Mouse (Mus musculus) myocyte (in vitro differentiated cells): ENCODE data around the gene Arl10. TPM values are rescaled to one million over a fixed set of nuclear protein-coding genes. Genes with fewer than 3 reads are reported as not detected.
A peak's percentile ranks its signal among the peaks of the same experiment; 100 is the strongest.

ENCODE experiments used
- H3K27me3 ChIP-seq: one replicate; pipeline ENCODE4 v1.6.1; 2011; ENCODE audit not compliant: control insufficient read depth, insufficient read depth, insufficient read length
- H3K36me3 ChIP-seq: one replicate; pipeline ENCODE4 v1.6.1; 2011; ENCODE audit not compliant: control insufficient read depth, insufficient read depth
- H3K4me2 ChIP-seq: one replicate; pipeline ENCODE4 v1.6.1; 2011; ENCODE audit warnings: low read depth, control low read depth
- H3K4me3 ChIP-seq: one replicate; pipeline ENCODE4 v1.5.1; 2011; ENCODE audit warnings: mild to moderate bottlenecking, control low read depth, moderate library complexity
- H3K79me2 ChIP-seq: one replicate; pipeline ENCODE4 v1.6.1; 2011; ENCODE audit not compliant: control insufficient read depth, insufficient read depth
- H3ac ChIP-seq: one replicate; pipeline ENCODE4 v1.6.1; 2011; ENCODE audit not compliant: control insufficient read depth, insufficient read length
- CEBPB ChIP-seq: IDR thresholded peaks from 2 replicates; pipeline ENCODE4 v1.6.1; 2011; ENCODE audit warnings: mild to moderate bottlenecking, moderate library complexity; ENCODE audit not compliant: poor library complexity, insufficient read depth, severe bottlenecking
- E2F4 ChIP-seq: IDR thresholded peaks from one replicate; pipeline ENCODE4 v1.6.1; 2011; ENCODE audit warnings: mild to moderate bottlenecking, control low read depth, moderate library complexity; ENCODE audit not compliant: insufficient read depth
- MAX ChIP-seq: IDR thresholded peaks from one replicate; pipeline ENCODE4 v1.6.1; 2011; ENCODE audit warnings: low read depth, mild to moderate bottlenecking, control low read depth
- MYOD1 ChIP-seq, 3 experiments: IDR thresholded peaks; one replicate each; pipeline ENCODE4 v1.6.1; 2011; ENCODE audit warnings: control low read depth in 2 of 3, low read depth in 2 of 3, mild to moderate bottlenecking in 2 of 3, moderate library complexity in 1 of 3; ENCODE audit not compliant: insufficient read length in 2 of 3, control insufficient read depth in 1 of 3
- MYOG ChIP-seq, 3 experiments: IDR thresholded peaks; one replicate each; pipeline ENCODE4 v1.6.1; 2011; ENCODE audit warnings: control low read depth in 2 of 3, low read depth in 2 of 3, mild to moderate bottlenecking in 2 of 3; ENCODE audit not compliant: insufficient read length in 2 of 3, control insufficient read depth in 1 of 3, insufficient read depth in 1 of 3
- POLR2A ChIP-seq: IDR thresholded peaks from one replicate; pipeline ENCODE4 v1.6.1; 2011; ENCODE audit warnings: low read depth, mild to moderate bottlenecking, control low read depth, moderate library complexity; ENCODE audit not compliant: insufficient read length
- POLR2AphosphoS2 ChIP-seq: IDR thresholded peaks from one replicate; pipeline ENCODE4 v1.6.1; 2011; ENCODE audit warnings: low read depth, control low read depth; ENCODE audit not compliant: insufficient read length
- REST ChIP-seq: IDR thresholded peaks from one replicate; pipeline ENCODE4 v1.6.1; 2011; ENCODE audit warnings: mild to moderate bottlenecking, control low read depth, moderate library complexity; ENCODE audit not compliant: insufficient read depth, insufficient read length
- SRF ChIP-seq: IDR thresholded peaks from one replicate; pipeline ENCODE4 v1.6.1; 2011; ENCODE audit warnings: low read depth; ENCODE audit not compliant: control insufficient read depth, insufficient read length
- TCF12 ChIP-seq: IDR thresholded peaks from one replicate; pipeline ENCODE4 v1.6.1; 2011; ENCODE audit warnings: mild to moderate bottlenecking, control low read depth; ENCODE audit not compliant: poor library complexity, insufficient read depth, severe bottlenecking
- TCF3 ChIP-seq: IDR thresholded peaks from one replicate; pipeline ENCODE4 v1.6.1; 2011; ENCODE audit warnings: low read depth, control low read depth; ENCODE audit not compliant: insufficient read length
- USF1 ChIP-seq: IDR thresholded peaks from one replicate; pipeline ENCODE4 v1.6.1; 2011; ENCODE audit warnings: low read depth, mild to moderate bottlenecking, control low read depth, moderate library complexity
- polyA plus RNA-seq: library from polyadenylated mRNA; unstranded; fragments of >200 nt; fragmentation: generic; extraction: Trizol; gene quantifications from one replicate; pipeline ENCODE4 v1.2.1, GENCODE M21; 2012; ENCODE audit warnings: missing spikeins

Arl10 gene
- 15.3 TPM for polyA plus RNA-seq

DNA sequence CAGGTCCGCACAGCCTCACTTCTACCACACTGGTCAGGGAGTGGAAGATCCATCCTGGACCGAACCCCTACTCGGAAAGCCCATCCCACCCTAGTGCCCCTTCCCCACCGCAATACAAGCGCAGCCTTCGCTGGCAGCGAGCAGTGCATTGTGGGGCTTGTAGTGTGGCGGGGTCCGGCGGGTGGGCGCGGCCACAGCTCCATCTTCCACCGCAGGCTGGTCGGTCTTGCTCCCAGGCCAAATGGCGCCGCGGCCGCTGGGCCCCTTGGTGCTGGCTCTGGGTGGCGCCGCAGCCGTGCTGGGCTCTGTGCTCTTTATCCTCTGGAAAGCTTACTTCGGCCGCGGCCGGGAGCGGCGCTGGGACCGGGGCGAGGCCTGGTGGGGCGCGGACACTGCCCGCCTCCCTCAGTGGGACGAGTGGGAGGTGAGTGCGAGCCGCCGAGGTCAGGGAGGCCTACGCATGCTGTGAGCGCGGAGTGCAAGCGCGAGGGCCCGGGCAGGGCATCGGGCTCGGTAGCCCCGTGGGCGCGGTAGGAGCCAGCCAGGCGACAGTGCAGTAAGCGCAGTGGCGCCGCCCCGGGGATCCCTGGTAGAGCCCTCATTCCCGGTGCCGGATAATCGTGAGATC is at the start of gene Arl10:
Arl10 (plus strand) TSS at position 162 of the 628 bp plus-strand sequence.
- Histone ChIP-seq H3K27me3 (no peaks in the 10 kb centered on the region), H3ac (peak within 1 kb of the TSS; percentile 62), H3K79me2 (peaks cover 14% of the 10 kb centered on the region), H3K36me3 (no peaks in the 10 kb centered on the region), H3K4me2 (peak within 1 kb of the TSS; percentile 94), H3K4me3 (peak within 1 kb of the TSS; percentile 51)
- TF ChIP-seq POLR2AphosphoS2 = peak; percentile 44
- TF ChIP-seq POLR2A = peak; percentile 75
- no peak for TF ChIP-seq TCF3
- no peak for TF ChIP-seq MAX

DNA sequence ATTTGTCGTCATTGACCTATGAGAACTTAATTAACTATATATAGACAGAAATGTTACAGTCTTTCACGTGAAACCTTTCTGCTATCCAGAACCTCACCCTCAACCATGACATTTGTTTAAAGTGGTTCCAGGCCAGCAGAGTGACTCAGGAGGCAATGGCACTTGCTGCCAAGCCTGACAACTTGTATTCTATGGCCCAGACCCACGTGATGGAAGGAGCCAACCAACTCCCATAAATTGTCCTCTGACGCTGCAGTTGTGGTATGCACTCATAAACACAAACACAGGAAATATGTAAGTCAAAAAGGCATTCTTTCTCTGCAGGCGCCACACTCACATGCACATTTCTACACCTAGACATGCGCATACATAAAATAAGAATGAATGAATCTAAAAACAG is 47.7 kb upstream of the Arl10 start:
- H3K36me3 ChIP-seq = peaks cover 37% of the 10 kb centered on the region

DNA sequence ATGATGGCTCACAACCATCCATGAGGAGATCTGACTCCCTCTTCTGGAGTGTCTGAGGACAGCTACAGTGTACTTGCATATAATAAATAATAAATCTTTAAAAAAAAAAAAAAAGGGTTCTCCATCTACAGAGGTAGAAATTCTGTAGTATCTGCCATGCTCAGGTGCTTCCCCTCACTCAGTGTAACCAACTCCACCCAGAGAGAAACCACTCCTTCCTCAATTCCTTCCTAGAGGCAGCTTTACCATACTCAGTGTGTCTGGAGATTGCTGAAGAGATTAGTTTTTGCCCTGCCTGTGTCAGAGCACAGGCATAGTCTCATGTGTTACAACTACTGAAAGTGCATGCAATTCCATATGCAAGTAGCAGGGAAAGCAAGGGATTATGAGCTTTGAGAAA is 42.7 kb upstream of the Arl10 start:
- no peak overlapping the region for H3K4me2 ChIP-seq
- no peaks in the 10 kb centered on the region for H3K79me2 ChIP-seq
- H3K27me3 ChIP-seq = no peaks in the 10 kb centered on the region
- H3ac ChIP-seq = no peak overlapping the region
- TF ChIP-seq POLR2A (no peak), TCF12 (no peak), TCF3 (no peak), E2F4 (no peak), USF1 (no peak), MYOG (IDR thresholded peaks at IDR 0.05; ENCODE audit: control insufficient read depth in 1 of 3, insufficient read depth in 1 of 3, insufficient read length in 2 of 3, low read depth in 2 of 3) (no peak)
- H3K4me3 ChIP-seq = no peak overlapping the region
- H3K36me3 ChIP-seq = peaks cover 34% of the 10 kb centered on the region

More for the DNA sequence above, 47.7 kb upstream of the Arl10 start:
- Histone ChIP-seq H3K79me2 (no peaks in the 10 kb centered on the region), H3ac (no peak overlapping the region), H3K4me2 (no peak overlapping the region), H3K27me3 (no peaks in the 10 kb centered on the region), H3K4me3 (no peak overlapping the region)
- TF ChIP-seq REST (no peak), USF1 (peak; percentile 92)

DNA sequence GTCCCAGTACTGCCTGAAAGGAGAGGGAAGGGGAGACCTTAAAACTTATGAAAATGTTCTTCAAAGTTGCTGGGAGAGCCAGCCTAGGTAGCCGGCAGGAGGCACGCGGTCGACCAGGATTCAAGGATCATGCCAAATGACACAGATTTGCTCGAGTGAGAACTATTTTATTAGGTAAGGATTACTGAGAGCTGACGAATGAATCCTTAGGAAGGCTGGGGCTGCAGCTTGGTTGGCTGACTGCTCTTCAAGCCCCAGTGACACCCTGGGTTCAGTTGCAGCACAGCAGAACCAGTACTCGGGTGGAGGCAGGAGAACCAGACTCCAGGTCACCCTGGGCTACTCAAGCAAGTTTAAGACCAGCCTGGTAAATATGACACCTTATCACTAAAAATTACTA is 26.8 kb upstream of the Arl10 start:
- Histone ChIP-seq H3K36me3 (peaks cover 29% of the 10 kb centered on the region), H3ac (no peak overlapping the region), H3K79me2 (no peaks in the 10 kb centered on the region), H3K4me3 (no peak overlapping the region), H3K27me3 (no peaks in the 10 kb centered on the region), H3K4me2 (no peak overlapping the region)
- TF ChIP-seq MYOD1 (IDR thresholded peaks at IDR 0.05; ENCODE audit: control insufficient read depth in 1 of 3, insufficient read length in 2 of 3, low read depth in 2 of 3) (no peak), MYOG (IDR thresholded peaks at IDR 0.05; ENCODE audit: control insufficient read depth in 1 of 3, insufficient read depth in 1 of 3, insufficient read length in 2 of 3, low read depth in 2 of 3) (no peak), TCF12 (no peak), MAX (no peak), E2F4 (no peak), TCF3 (no peak), CEBPB (no peak), SRF (no peak), POLR2A (no peak), POLR2AphosphoS2 (no peak), USF1 (no peak), REST (no peak)

DNA sequence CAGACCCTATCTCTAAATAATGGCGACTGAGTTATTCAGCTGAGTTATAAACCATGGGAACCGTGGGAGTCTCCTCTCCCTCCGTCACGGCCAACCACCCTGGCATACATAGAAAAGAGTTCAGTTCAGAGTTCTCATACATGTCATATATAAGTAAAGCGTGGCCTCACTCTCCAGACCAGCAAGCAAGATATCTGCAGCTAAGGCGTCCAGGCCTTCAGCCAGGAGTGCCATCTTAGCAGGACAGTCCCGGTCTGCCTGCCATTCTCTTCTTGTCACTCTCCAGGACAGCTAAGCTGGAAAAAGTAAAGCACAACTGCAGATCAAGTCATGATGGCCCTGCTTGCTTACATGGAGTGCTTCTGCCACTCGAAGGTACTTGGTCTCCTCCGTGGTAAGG is 18.6 kb upstream of the Arl10 start:
- H3K79me2 ChIP-seq = peaks cover 8% of the 10 kb centered on the region
- no peak overlapping the region for H3K4me2 ChIP-seq
- no peak overlapping the region for H3K4me3 ChIP-seq
- peaks cover 36% of the 10 kb centered on the region for H3K36me3 ChIP-seq
- no peaks in the 10 kb centered on the region for H3K27me3 ChIP-seq
- no peak for TF ChIP-seq E2F4
- no peak for TF ChIP-seq MAX
- no peak for TF ChIP-seq REST
- TF ChIP-seq TCF12 = no peak
- no peak for TF ChIP-seq TCF3
- H3ac ChIP-seq = no peak overlapping the region

DNA sequence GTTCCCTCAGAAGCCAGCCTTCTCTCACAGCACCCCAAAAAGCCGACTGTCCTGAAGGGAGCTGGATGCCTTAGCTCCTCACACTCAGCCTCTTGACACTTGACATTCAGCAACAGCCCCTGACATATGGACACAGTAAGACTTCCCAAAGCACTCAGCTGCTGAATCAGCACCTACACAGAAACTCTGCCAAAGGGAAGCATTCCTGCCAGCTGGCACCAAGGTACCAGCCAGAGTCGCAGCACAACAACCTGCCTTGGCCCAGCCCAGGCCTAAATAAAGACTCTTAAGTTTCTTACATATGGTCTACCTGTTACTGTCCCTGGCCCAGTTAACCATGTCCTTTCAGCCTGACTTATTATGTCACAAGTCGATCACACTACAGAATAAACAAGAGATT is 18.0 kb upstream of the Arl10 start:
- H3K4me3 ChIP-seq = no peak overlapping the region
- no peak overlapping the region for H3K4me2 ChIP-seq
- H3K36me3 ChIP-seq = peaks cover 30% of the 10 kb centered on the region
- TF ChIP-seq TCF3 (no peak), MYOG (IDR thresholded peaks at IDR 0.05; ENCODE audit: control insufficient read depth in 1 of 3, insufficient read depth in 1 of 3, insufficient read length in 2 of 3, low read depth in 2 of 3) (no peak), SRF (no peak), CEBPB (no peak), MAX (no peak), E2F4 (no peak), TCF12 (no peak), MYOD1 (IDR thresholded peaks at IDR 0.05; ENCODE audit: control insufficient read depth in 1 of 3, insufficient read length in 2 of 3, low read depth in 2 of 3) (no peak), REST (no peak), USF1 (no peak), POLR2A (no peak), POLR2AphosphoS2 (no peak)
- peaks cover 10% of the 10 kb centered on the region for H3K79me2 ChIP-seq
- no peaks in the 10 kb centered on the region for H3K27me3 ChIP-seq
- H3ac ChIP-seq = no peak overlapping the region
